In genomic region chr11:118239281-118240198, GRCm38 (mm10) we compare ENCODE assay signal across 9 mouse cellular contexts. TPM values are rescaled to one million over a fixed set of nuclear protein-coding genes. Genes with fewer than 3 reads are reported as not detected.
A peak's percentile ranks its signal among the peaks of the same experiment; 100 is the strongest.
DNase-seq lines count a peak whose midpoint lies in the region; ATAC-seq lines count a peak whose summit lies in the region.
"Had no signal": no experiment of that assay in that cellular context is flagged by ENCODE, and none has a peak within 500 bp of the region (broad histone marks: within the 10 kb centered on the region; RNA-seq: fewer than 3 reads in every experiment).

No protein-coding gene starts in this region.

- 54% methylated on average over 14 of the region's 14 CpGs for WGBS in heart, embryonic 15.5 days
- 22% methylated on average over 14 of the region's 14 CpGs for WGBS in kidney, embryonic 15.5 days
- 39% methylated on average over 14 of the region's 14 CpGs for WGBS in stomach, embryonic 16.5 days

- DNase-seq in heart, postnatal 14 days = no peak
- peak; percentile 53 for DNase-seq in retina, postnatal 1 day
- no peak for DNase-seq in retina, embryonic 14.5 days (ENCODE audit: low spot score)
- DNase-seq in thymus, postnatal 4 days = no peak
- DNase-seq in left cerebral cortex, adult 18-20 months (ENCODE audit: low spot score in 2 of 2) = no peak

- no peaks in the 10 kb centered on the region for H3K9me3 ChIP-seq in heart, embryonic 15.5 days (replicated peaks)
- H3K9me3 ChIP-seq in kidney, embryonic 15.5 days (replicated peaks) = no peaks in the 10 kb centered on the region
- H3K9me3 ChIP-seq in stomach, embryonic 16.5 days (replicated peaks; ENCODE audit: control insufficient read depth, low read length) = no peaks in the 10 kb centered on the region

- peak overlapping the region; percentile 55 for H3K27ac ChIP-seq in heart, embryonic 15.5 days
- H3K27ac ChIP-seq in kidney, embryonic 15.5 days = peak overlapping the region; percentile 92
- H3K27ac ChIP-seq in stomach, embryonic 16.5 days (ENCODE audit: low read length) = peak overlapping the region; percentile 31
- H3K27ac ChIP-seq: liver, embryonic 14.5 days had no signal

- no peak overlapping the region for H3K4me3 ChIP-seq in heart, embryonic 15.5 days
- no peak overlapping the region; the same call in 1 of the 2 replicates for H3K4me3 ChIP-seq in kidney, embryonic 15.5 days (replicated peaks)
- H3K4me3 ChIP-seq in stomach, embryonic 16.5 days (replicated peaks; ENCODE audit: low read length) = no peak overlapping the region

- no peaks in the 10 kb centered on the region for H3K27me3 ChIP-seq in heart, embryonic 15.5 days
- no peaks in the 10 kb centered on the region for H3K27me3 ChIP-seq in kidney, embryonic 15.5 days
- H3K27me3 ChIP-seq in stomach, embryonic 16.5 days (ENCODE audit: control insufficient read depth, insufficient read depth, low read length) = no peaks in the 10 kb centered on the region

- no peak overlapping the region for H3K9ac ChIP-seq in heart, embryonic 15.5 days
- 0 out of 2 replicates have a peak overlapping the region, but pooled peaks have one; percentile 17 for H3K9ac ChIP-seq in kidney, embryonic 15.5 days
- no peak overlapping the region for H3K9ac ChIP-seq in stomach, embryonic 16.5 days (ENCODE audit: low read length)
- H3K9ac ChIP-seq: liver, embryonic 14.5 days had no signal

- intact Hi-C loops in heart, postnatal 14 days (cut with DNase I) = no loop called here

- H3K36me3 ChIP-seq in heart, embryonic 15.5 days = no peaks in the 10 kb centered on the region
- no peaks in the 10 kb centered on the region for H3K36me3 ChIP-seq in kidney, embryonic 15.5 days
- no peaks in the 10 kb centered on the region for H3K36me3 ChIP-seq in stomach, embryonic 16.5 days (ENCODE audit: control insufficient read depth, insufficient read depth, low read length)

- H3K4me2 ChIP-seq in heart, embryonic 15.5 days = no peak overlapping the region
- peak overlapping the region; percentile 47 for H3K4me2 ChIP-seq in kidney, embryonic 15.5 days
- H3K4me2 ChIP-seq in stomach, embryonic 16.5 days (ENCODE audit: low read depth, low read length) = no peak overlapping the region

- H3K4me1 ChIP-seq in heart, embryonic 15.5 days (replicated peaks) = peaks cover 63% of the 10 kb centered on the region
- H3K4me1 ChIP-seq in kidney, embryonic 15.5 days = peaks cover 80% of the 10 kb centered on the region
- peaks cover 39% of the 10 kb centered on the region for H3K4me1 ChIP-seq in stomach, embryonic 16.5 days (ENCODE audit: control insufficient read depth, insufficient read depth, low read length)

- no peak for ATAC-seq in heart, embryonic 15.5 days (replicated peaks; ENCODE audit: insufficient number of reproducible peaks, insufficient read depth, low FRiP score, low read depth)
- peak; percentile 88 for ATAC-seq in kidney, embryonic 15.5 days (replicated peaks; ENCODE audit: low FRiP score)
- peak; percentile 65; the same call in 1 of the 2 replicates for ATAC-seq in stomach, embryonic 16.5 days (ENCODE audit: insufficient read depth, low FRiP score)

RNA-seq across cellular contexts. Expression of gene Cyth1, which starts 8.9 kb away (rescaled TPM):
- 18.0 and 24.4 TPM in 2 replicates for polyA plus RNA-seq in heart, embryonic 15.5 days (2015; fragmentation: Nextera tagmentation; extraction: Ambion mirVana)
- total RNA-seq in heart, postnatal 14 days (2021) = 10 to 100 TPM; 56.4 to 60.9 TPM
- 16.4 and 16.5 TPM in 2 replicates for polyA plus RNA-seq in kidney, embryonic 15.5 days (2015; fragmentation: Nextera tagmentation; extraction: Ambion mirVana)
- 10.6 and 12.2 TPM in 2 replicates for polyA plus RNA-seq in stomach, embryonic 16.5 days (2015; fragmentation: Nextera tagmentation; extraction: Ambion mirVana)
- total RNA-seq in left cerebral cortex, adult 18-20 months (2021) = 10 to 100 TPM; 62.0 to 68.2 TPM

RNA-seq across cellular contexts. Expression of gene Usp36, which starts 50.5 kb away (rescaled TPM):
- 11.6 and 16.7 TPM in 2 replicates for polyA plus RNA-seq in heart, embryonic 15.5 days (2015; fragmentation: Nextera tagmentation; extraction: Ambion mirVana)
- total RNA-seq in heart, postnatal 14 days (2021) = 10 to 100 TPM; 14.4 to 15.6 TPM
- polyA plus RNA-seq in kidney, embryonic 15.5 days (2015; fragmentation: Nextera tagmentation; extraction: Ambion mirVana) = 21.8 and 24.2 TPM in 2 replicates
- polyA plus RNA-seq in stomach, embryonic 16.5 days (2015; fragmentation: Nextera tagmentation; extraction: Ambion mirVana) = 18.0 and 18.2 TPM in 2 replicates
- total RNA-seq in left cerebral cortex, adult 18-20 months (2021) = 10 to 100 TPM; 29.3 to 30.3 TPM

Comparison
In these comparisons a context has a peak if more than half of its experiments do, and no peak if none do; other contexts are left out.
1. H3K27ac ChIP-seq: peak in every context shown above with its lines; median percentile 92 in kidney, embryonic 15.5 days; 55 in heart, embryonic 15.5 days; 31 in stomach, embryonic 16.5 days.